Mouse (Mus musculus) forebrain, postnatal 0 days (tissue): Measurements from ENCODE around the gene Sdhc. TPM values are rescaled to one million over a fixed set of nuclear protein-coding genes. Genes with fewer than 3 reads are reported as not detected.

Experiments
- ATAC-seq: fragments of 200-750 bp; cut with Nextera tagmentation; 2 replicates; pipeline ENCODE4 v1.8.0; 2017; ENCODE audit warnings: mild to moderate bottlenecking, moderate library complexity
- DNase-seq: peaks from one replicate; pipeline ENCODE4 v3.0.0-alpha.2; 2015
- H3K27ac ChIP-seq: fragments of 300-500 bp; sonication (generic); 2 replicates; pipeline ENCODE4 v1.5.1; 2014; ENCODE audit warnings: low read depth, mild to moderate bottlenecking, antibody characterized with exemption, low read length, moderate library complexity, mixed read lengths
- H3K27me3 ChIP-seq: fragments of 300-500 bp; sonication (generic); 2 replicates; pipeline ENCODE4 v1.6.1; 2014; ENCODE audit warnings: mild to moderate bottlenecking, low read length, mixed read lengths; ENCODE audit not compliant: insufficient read depth
- H3K36me3 ChIP-seq: fragments of 300-500 bp; sonication (generic); 2 replicates; pipeline ENCODE4 v1.6.1; 2014; ENCODE audit warnings: mild to moderate bottlenecking, moderate library complexity; ENCODE audit not compliant: insufficient read depth
- H3K4me1 ChIP-seq: fragments of 300-500 bp; sonication (generic); 2 replicates; pipeline ENCODE4 v1.6.1; 2014; ENCODE audit warnings: antibody characterized with exemption; ENCODE audit not compliant: insufficient read depth
- H3K4me2 ChIP-seq: fragments of 300-500 bp; sonication (generic); 2 replicates; pipeline ENCODE4 v1.6.1; 2014; ENCODE audit warnings: low read depth, mild to moderate bottlenecking, moderate library complexity
- H3K4me3 ChIP-seq: fragments of 300-500 bp; sonication (generic); 2 replicates; pipeline ENCODE4 v1.5.1; 2014; ENCODE audit warnings: low read depth, low read length, mixed read lengths
- H3K9ac ChIP-seq: fragments of 300-500 bp; sonication (generic); 2 replicates; pipeline ENCODE4 v1.6.1; 2014; ENCODE audit warnings: mild to moderate bottlenecking
- H3K9me3 ChIP-seq: fragments of 300-500 bp; sonication (generic); 2 replicates; pipeline ENCODE4 v1.6.1; 2016; ENCODE audit warnings: low read length
- CTCF ChIP-seq: sonication (generic); IDR thresholded peaks from 2 replicates; pipeline ENCODE4 v1.5.1; 2016; ENCODE audit warnings: antibody characterized with exemption, control low read depth, low read depth
- WGBS: fragments of 180-500 bp; shearing (Covaris S2); extraction: QIAGEN DNeasy Blood & Tissue Kit; methylation state at CpG from one replicate; pipeline ENCODE4 v1.1.7; 2014; 5-methylcytosine and 5-hydroxymethylcytosine counted together
- polyA plus RNA-seq: library from polyadenylated mRNA; unstranded; fragments of >200 nt; fragmentation: Nextera tagmentation; extraction: Ambion mirVana; gene quantifications from 2 replicates; pipeline ENCODE4 v1.2.1, GENCODE M21; 2015
- total RNA-seq: library from RNA; depleted of rRNA; stranded (reverse); fragments of >200 nt; gene quantifications from 2 replicates; pipeline ENCODE4 v1.2.3, GENCODE M21; 2014

Sdhc gene
- total and polyA plus RNA-seq, 2 experiments from 2014 or later, result 197 to 285 TPM

DNA sequence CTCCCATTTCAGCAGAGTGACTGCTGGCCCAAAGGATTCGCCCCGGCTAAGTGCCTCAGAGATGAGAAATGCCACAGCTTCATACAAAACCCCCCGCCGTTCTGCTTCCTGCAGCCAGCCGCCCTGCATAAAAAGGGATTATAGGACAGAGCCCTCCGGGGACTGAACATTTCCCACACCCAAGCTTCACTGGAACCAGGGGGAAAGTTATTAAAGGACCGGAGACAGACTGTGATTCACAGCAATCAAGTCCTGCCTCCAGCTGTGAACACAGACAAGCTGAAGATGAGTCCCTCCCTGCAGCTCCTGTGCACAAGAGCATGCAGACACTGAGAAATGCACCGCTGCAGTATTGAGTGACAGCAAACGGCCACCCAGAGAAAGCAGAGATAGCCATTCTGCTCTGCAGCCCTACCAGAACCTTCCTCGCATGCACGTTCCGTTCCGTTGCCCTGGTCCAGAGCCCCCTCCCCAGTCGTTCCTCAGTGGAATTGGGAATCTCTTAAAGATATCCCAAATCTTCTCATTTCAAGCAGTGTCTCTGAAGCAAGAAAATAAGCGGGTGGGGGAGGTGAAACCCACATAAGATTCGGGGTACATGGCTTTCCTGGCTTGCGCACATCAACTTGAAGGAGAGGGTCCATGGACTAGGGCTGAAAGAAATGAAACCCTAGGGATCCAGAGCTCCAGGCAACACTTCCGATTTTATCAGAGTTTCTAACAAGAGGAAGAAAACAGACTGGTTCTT is 42.9 kb upstream of the Sdhc start:
- WGBS, result 4% methylated on average over 18 of the region's 18 CpGs

DNA sequence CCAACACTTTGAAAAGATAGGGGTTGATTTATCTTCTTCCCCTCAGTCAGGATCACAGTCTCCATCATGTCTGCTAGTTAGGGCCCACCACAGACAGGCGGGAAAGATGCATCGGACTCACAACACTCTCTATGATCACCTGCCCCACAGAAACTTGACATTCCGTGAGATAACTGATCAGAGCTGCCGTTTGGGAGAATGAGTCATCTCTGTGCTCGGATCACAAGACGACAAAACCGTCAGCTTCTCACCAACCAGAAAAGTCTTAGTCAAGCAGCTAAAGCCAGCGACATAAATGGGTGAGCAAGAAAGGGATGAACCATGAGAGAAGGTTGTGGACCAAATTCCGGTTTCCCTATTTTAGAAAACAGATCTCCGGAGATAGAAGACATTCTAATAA is 41.9 kb upstream of the Sdhc start:
- TF ChIP-seq CTCF, result no peak
- ATAC-seq (no peak), DNase-seq (no peak)
- Histone ChIP-seq H3K36me3 (no peaks in the 10 kb centered on the region), H3K4me1 (peaks cover 10% of the 10 kb centered on the region; the same call in 1 of the 2 replicates), H3K4me2 (no peak overlapping the region), H3K4me3 (no peak overlapping the region), H3K27ac (no peak overlapping the region), H3K9me3 (no peaks in the 10 kb centered on the region), H3K27me3 (peaks cover 29% of the 10 kb centered on the region), H3K9ac (no peak overlapping the region)
- 59% methylated on average over 10 of the region's 10 CpGs for WGBS

More for the DNA sequence above, 42.9 kb upstream of the Sdhc start:
- DNase-seq, result peak; percentile 20
- H3K4me1 ChIP-seq, result peaks cover 10% of the 10 kb centered on the region; the same call in 1 of the 2 replicates
- H3K36me3 ChIP-seq, result no peaks in the 10 kb centered on the region
- peaks cover 31% of the 10 kb centered on the region for H3K27me3 ChIP-seq
- H3K4me2 ChIP-seq, result peak overlapping the region; percentile 41
- H3K4me3 ChIP-seq, result peak overlapping the region; percentile 22
- H3K27ac ChIP-seq, result no peak overlapping the region
- peak overlapping the region; percentile 36 for H3K9ac ChIP-seq
- no peaks in the 10 kb centered on the region for H3K9me3 ChIP-seq
- no peak for ATAC-seq
- TF ChIP-seq CTCF, result no peak

- DNase-seq (no peak), ATAC-seq (no peak)
- H3K4me2 ChIP-seq, result no peak overlapping the region
- H3K27ac ChIP-seq, result no peak overlapping the region
- peaks cover 10% of the 10 kb centered on the region; the same call in 1 of the 2 replicates for H3K4me1 ChIP-seq
- TF ChIP-seq CTCF, result no peak
- H3K27me3 ChIP-seq, result peaks cover 22% of the 10 kb centered on the region
- no peak overlapping the region for H3K4me3 ChIP-seq
- H3K36me3 ChIP-seq, result no peaks in the 10 kb centered on the region
- no peaks in the 10 kb centered on the region for H3K9me3 ChIP-seq
- WGBS, result 93% methylated on average over 9 of the region's 9 CpGs
- no peak overlapping the region for H3K9ac ChIP-seq
Observed at GRCm38 (mm10) chr1:171190832-171191231, 40.4 kb upstream of the Sdhc start.

DNA sequence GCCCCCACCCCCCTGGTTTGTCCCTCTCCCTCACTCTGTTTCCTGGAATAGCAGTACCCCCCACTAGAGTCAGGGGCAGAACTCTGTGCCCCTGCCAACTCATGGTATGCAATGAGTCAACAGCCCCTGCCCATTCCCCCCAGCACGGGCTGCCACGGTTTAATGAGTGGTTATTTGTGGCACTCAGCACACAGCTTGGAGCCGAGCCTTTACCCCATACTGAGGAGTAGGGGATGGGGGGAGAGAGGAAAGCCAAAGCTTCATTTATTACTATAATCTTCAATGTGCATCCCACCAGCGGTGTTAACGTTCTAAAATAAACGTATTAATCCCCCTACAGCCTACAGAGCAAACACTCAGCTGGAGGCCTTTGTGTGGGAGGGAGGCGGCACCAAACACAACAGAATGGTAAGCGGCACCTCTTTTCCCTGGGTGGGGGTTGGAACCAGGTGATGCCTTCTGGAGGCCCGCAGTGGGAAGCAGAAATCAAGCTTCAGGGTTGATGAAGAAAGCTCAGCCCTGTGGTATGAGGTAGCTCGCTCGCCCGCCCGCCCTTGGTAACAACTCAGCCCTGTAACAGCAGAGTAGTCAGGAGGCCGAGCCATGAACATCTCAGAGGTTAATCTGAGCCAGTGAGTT is 39.2 kb upstream of the Sdhc start:
- peak; percentile 12 for DNase-seq
- no peaks in the 10 kb centered on the region for H3K9me3 ChIP-seq
- no peak for TF ChIP-seq CTCF
- peaks cover 21% of the 10 kb centered on the region for H3K27me3 ChIP-seq
- H3K27ac ChIP-seq, result no peak overlapping the region
- no peak overlapping the region for H3K4me3 ChIP-seq
- peaks cover 5% of the 10 kb centered on the region; the same call in 1 of the 2 replicates for H3K4me1 ChIP-seq
- WGBS, result 30% methylated on average over 14 of the region's 14 CpGs
- no peak overlapping the region for H3K4me2 ChIP-seq
- H3K36me3 ChIP-seq, result no peaks in the 10 kb centered on the region
- peak; percentile 27; the same call in 1 of the 2 replicates for ATAC-seq
- no peak overlapping the region for H3K9ac ChIP-seq

DNA sequence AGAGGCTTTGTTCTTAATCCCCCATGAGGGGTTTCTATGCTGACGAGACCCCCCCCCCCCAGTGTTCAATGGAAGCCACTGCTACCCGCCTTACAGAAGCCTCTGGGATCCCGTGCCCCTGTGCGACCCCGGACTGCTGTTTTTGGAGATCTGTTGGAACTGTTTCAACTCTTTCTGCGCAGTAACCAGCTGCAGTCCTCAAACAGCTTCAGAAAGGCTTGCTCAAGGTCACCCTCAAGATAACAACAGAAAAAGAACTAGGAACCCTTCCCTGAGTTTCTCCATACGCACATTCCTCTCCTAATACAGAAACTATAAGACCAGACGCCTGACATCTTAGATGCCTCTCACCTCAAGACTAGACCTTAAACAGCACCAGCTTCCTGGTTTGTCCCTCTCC is 38.6 kb upstream of the Sdhc start:
- Histone ChIP-seq H3K4me3 (no peak overlapping the region), H3K27ac (no peak overlapping the region), H3K9me3 (no peaks in the 10 kb centered on the region), H3K9ac (no peak overlapping the region), H3K27me3 (peaks cover 16% of the 10 kb centered on the region), H3K36me3 (no peaks in the 10 kb centered on the region), H3K4me1 (peaks cover 5% of the 10 kb centered on the region; the same call in 1 of the 2 replicates), H3K4me2 (no peak overlapping the region)
- WGBS, result 17% methylated on average over 8 of the region's 8 CpGs
- no peak for TF ChIP-seq CTCF
- DNase-seq (no peak), ATAC-seq (no peak)

DNA sequence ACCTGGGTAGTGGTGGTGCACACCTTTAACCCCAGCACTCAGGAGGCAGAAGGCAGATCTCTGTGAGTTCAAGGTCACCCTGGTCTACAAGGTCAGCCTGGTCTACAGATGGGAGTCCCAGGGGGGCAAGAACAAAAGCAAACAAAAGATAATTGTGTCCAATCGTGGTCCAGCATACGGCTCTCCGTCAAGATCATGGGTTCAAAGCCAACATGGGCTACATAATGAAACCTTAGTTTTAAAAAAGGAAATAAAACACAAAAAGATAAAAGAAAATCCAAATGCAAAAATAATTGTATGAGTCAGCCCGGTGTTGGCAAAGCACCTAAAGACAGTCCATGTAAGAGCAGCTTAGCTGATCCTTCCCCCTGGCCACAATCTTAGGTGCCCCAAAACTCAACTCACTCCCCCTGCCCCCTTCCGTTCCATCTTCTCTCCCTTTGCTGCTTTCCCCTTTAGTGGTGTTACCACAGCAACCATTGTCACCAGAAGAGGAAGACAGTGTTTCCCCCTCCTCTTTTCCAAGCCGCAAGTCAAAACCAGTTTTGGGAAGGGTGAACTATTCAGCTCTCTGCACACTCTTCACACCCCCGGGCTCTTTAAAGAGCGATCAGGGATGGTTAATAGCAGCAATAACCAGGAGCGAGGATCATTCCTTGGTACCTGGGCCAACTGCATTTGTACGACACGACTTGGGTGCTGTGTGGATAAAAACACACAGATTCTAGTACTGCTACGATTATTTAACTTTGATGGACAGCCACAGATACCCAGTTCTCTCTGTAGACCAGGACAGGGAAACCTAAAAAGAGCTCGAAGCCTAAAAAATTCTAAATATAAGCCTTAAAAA is 37.7 kb upstream of the Sdhc start:
- Histone ChIP-seq H3K4me2 (peak overlapping the region; percentile 1; the same call in 1 of the 2 replicates), H3K27me3 (peaks cover 8% of the 10 kb centered on the region), H3K9me3 (no peaks in the 10 kb centered on the region), H3K4me3 (no peak overlapping the region), H3K27ac (no peak overlapping the region), H3K9ac (no peak overlapping the region), H3K36me3 (no peaks in the 10 kb centered on the region), H3K4me1 (peaks cover under 1% of the 10 kb centered on the region; the same call in 1 of the 2 replicates)
- ATAC-seq (peak; percentile 89), DNase-seq (peak; percentile 46)
- TF ChIP-seq CTCF, result no peak
- 28% methylated on average over 13 of the region's 13 CpGs for WGBS
